Mouse (Mus musculus) liver, embryonic 16.5 days (tissue): ENCODE data around the gene Pnlip. TPM values are rescaled to one million over a fixed set of nuclear protein-coding genes. Genes with fewer than 3 reads are reported as not detected.

Experiments used
- ATAC-seq: fragments of 200-750 bp; cut with Nextera tagmentation; 2 replicates; pipeline ENCODE4 v1.8.0; 2017; ENCODE audit warnings: low read depth, mild to moderate bottlenecking, moderate number of reproducible peaks, moderate library complexity
- H3K27ac ChIP-seq: fragments of 300-500 bp; sonication (generic); 2 replicates; pipeline ENCODE4 v1.5.1; 2014; ENCODE audit warnings: mild to moderate bottlenecking, low read length
- H3K27me3 ChIP-seq: fragments of 300-500 bp; sonication (generic); 2 replicates; pipeline ENCODE4 v1.6.1; 2014; ENCODE audit warnings: low read depth, low read length, mixed read lengths; ENCODE audit not compliant: control insufficient read depth, insufficient read depth
- H3K36me3 ChIP-seq: fragments of 300-500 bp; sonication (generic); 2 replicates; pipeline ENCODE4 v1.6.1; 2014; ENCODE audit warnings: mild to moderate bottlenecking; ENCODE audit not compliant: control insufficient read depth, insufficient read depth
- H3K4me1 ChIP-seq: fragments of 300-500 bp; sonication (generic); 2 replicates; pipeline ENCODE4 v1.6.1; 2014; ENCODE audit warnings: low read depth, low read length, mixed read lengths; ENCODE audit not compliant: control insufficient read depth
- H3K4me2 ChIP-seq: fragments of 300-500 bp; sonication (generic); 2 replicates; pipeline ENCODE4 v1.6.1; 2014; ENCODE audit warnings: low read depth, low read length, mixed read lengths
- H3K4me3 ChIP-seq: fragments of 300-500 bp; sonication (generic); 2 replicates; pipeline ENCODE4 v1.5.1; 2014; ENCODE audit warnings: low read depth, mild to moderate bottlenecking, low read length
- H3K9ac ChIP-seq: fragments of 300-500 bp; sonication (generic); 2 replicates; pipeline ENCODE4 v1.6.1; 2014; ENCODE audit warnings: low read depth, low read length
- H3K9me3 ChIP-seq: fragments of 300-500 bp; sonication (generic); replicated peaks from 2 replicates; pipeline ENCODE4 v1.6.1; 2016; ENCODE audit warnings: low read length; ENCODE audit not compliant: control insufficient read depth
- WGBS: fragments of 180-500 bp; shearing (Covaris S2); extraction: QIAGEN DNeasy Blood & Tissue Kit; methylation state at CpG from one replicate; pipeline ENCODE4 v1.1.7; 2014; ENCODE audit not compliant: insufficient replicate concordance; 5-methylcytosine and 5-hydroxymethylcytosine counted together
- polyA plus RNA-seq: library from polyadenylated mRNA; unstranded; fragments of >200 nt; fragmentation: Nextera tagmentation; extraction: Ambion mirVana; gene quantifications from 2 replicates; pipeline ENCODE4 v1.2.1, GENCODE M21; 2015

Gene Pnlip
- polyA plus RNA-seq, 1 experiment from 2014 or later: not detected

DNA sequence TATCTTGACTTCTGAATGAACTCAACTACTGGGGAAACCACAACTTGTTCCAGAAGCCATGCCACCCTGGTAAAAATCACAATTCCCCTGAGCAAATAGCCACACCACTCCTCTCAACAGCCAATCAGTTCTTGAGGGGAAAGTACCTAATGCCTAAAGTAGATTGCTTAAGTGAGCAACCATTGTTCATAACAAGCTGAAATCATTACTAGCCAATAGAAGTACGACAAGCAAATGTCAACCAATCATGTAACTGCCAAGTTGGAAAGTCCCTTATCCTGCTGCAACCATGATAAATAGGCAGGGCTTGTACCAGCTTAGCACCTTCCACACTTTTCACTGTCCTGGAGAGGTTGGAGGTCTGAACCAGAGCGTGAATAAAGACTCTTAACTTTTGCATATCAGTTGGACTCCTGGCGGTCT lies 22.9 kb upstream of the Pnlip start:
- Histone ChIP-seq H3K9ac (no peak overlapping the region), H3K4me3 (no peak overlapping the region), H3K27me3 (no peaks in the 10 kb centered on the region), H3K36me3 (no peaks in the 10 kb centered on the region), H3K4me2 (no peak overlapping the region), H3K9me3 (no peaks in the 10 kb centered on the region), H3K4me1 (no peaks in the 10 kb centered on the region), H3K27ac (no peak overlapping the region)
- ATAC-seq: no peak
- 63% methylated on average over 3 of the region's 3 CpGs for WGBS

DNA sequence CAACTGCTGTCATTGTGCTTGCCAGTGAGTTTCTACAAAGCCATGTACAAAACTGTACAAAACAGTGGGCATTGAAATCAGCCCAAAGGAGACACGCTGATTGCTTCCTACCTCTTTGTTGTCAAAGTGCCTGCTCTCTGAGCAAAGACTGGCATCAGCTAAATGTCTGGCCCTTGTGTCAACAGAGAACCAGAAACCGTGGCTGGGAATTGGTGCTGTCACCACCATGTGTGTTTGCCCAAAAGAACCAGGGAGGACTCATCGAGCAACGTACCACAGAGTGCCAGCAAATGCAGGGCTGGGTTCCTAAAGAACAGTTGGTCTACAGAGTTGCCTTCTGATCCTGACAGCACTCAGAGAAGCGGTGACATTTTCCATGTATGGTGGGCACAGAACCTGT lies 2.3 kb upstream of the Pnlip start:
- H3K4me2 ChIP-seq: no peak overlapping the region
- H3K27ac ChIP-seq: no peak overlapping the region
- no peak overlapping the region for H3K4me3 ChIP-seq
- no peaks in the 10 kb centered on the region for H3K9me3 ChIP-seq
- H3K36me3 ChIP-seq: no peaks in the 10 kb centered on the region
- H3K9ac ChIP-seq: no peak overlapping the region
- H3K4me1 ChIP-seq: no peaks in the 10 kb centered on the region
- no peaks in the 10 kb centered on the region for H3K27me3 ChIP-seq
- 62% methylated on average over 5 of the region's 5 CpGs for WGBS
- ATAC-seq: no peak

DNA sequence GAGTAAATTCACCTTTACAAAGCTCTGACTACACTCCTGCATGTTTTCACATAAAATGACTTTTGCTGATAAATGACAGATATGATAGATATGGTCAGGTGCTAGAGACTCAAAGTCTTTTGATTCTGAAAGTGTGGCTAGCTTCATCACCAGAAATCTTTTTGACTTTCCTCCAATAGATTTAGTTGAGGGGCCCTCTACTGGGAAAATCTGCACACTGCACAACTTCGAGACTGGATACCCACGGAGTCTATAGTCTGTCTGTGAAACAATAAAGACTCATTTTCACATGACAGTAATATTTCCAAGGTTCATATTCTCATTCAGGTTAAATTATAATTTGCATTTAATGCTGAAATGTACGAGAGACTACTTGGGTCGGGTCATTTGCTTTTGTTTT lies 9.8 kb downstream of the Pnlip start:
- no peak for ATAC-seq
- no peaks in the 10 kb centered on the region for H3K36me3 ChIP-seq
- no peak overlapping the region for H3K4me2 ChIP-seq
- H3K27me3 ChIP-seq: no peaks in the 10 kb centered on the region
- H3K9ac ChIP-seq: no peak overlapping the region
- 32% methylated on average over 4 of the region's 4 CpGs for WGBS
- no peaks in the 10 kb centered on the region for H3K9me3 ChIP-seq
- H3K4me1 ChIP-seq: no peaks in the 10 kb centered on the region
- no peak overlapping the region for H3K27ac ChIP-seq
- H3K4me3 ChIP-seq: no peak overlapping the region

DNA sequence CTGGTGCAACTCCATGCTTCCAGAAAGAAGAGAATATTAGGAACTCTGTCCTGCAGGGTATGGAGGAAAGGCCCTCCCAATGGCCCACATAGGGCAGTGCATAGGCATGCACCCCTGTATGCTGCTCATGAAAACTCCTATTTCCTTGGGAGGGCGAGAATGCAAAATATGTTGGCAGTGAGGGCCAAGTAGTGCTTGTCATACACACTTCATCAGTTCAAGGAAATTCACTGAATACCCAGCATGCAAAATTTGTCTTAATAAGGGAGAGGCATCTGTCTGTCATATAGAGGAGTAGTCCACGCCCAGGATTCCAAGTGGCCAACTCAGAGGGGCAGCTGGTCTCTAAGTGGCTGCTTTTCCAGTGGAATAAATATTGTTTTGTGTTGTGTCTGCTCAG lies 11.0 kb downstream of the Pnlip start:
- Histone ChIP-seq H3K36me3 (no peaks in the 10 kb centered on the region), H3K4me2 (no peak overlapping the region), H3K4me3 (no peak overlapping the region), H3K9me3 (no peaks in the 10 kb centered on the region), H3K9ac (no peak overlapping the region), H3K4me1 (no peaks in the 10 kb centered on the region), H3K27me3 (no peaks in the 10 kb centered on the region), H3K27ac (no peak overlapping the region)
- 47% methylated on average over 2 of the region's 2 CpGs for WGBS
- ATAC-seq: no peak

DNA sequence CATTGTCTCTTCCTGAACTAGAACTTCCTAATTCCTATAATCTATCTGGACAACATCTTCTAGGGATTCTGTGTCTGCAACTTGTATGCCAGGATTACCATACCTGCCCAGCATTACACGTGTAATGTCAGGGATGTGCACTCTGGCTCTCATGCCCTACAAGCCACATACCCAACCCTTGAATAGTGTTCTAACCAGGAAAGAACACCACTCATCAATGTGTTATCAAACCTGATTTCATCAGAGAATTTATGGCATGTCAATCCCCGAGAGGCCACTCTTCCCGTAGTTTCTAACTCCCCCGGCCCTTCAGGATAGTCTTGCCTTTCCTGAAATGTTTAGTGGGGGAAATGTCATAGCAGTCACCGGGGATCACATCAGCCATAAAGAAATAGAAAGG lies 12.6 kb downstream of the Pnlip start:
- no peak overlapping the region for H3K27ac ChIP-seq
- WGBS: 61% methylated on average over 5 of the region's 5 CpGs
- no peaks in the 10 kb centered on the region for H3K9me3 ChIP-seq
- no peaks in the 10 kb centered on the region for H3K27me3 ChIP-seq
- no peaks in the 10 kb centered on the region for H3K4me1 ChIP-seq
- no peak for ATAC-seq
- no peak overlapping the region for H3K4me2 ChIP-seq
- H3K36me3 ChIP-seq: no peaks in the 10 kb centered on the region
- no peak overlapping the region for H3K4me3 ChIP-seq
- no peak overlapping the region for H3K9ac ChIP-seq

DNA sequence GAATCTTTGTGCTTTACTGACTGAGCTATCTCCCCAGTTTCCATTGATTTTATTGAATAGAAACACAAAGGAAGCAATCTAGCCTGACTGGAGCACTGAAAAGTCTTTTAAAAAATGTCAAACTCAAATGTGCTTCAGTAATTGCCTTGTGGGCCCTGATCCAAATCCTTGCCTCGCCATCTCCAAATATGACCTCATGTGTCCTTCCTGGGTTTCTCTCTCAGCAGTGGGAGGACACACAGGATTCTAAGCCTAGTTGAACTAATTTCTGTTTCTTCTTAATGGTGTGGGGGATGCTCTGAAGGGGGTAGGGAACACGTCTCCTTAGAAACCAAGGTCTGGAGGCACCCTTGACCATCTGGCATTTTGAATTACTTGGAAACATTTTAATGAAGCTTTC lies 22.3 kb downstream of the Pnlip start:
- Histone ChIP-seq H3K4me1 (no peaks in the 10 kb centered on the region), H3K9ac (no peak overlapping the region), H3K36me3 (no peaks in the 10 kb centered on the region), H3K9me3 (no peaks in the 10 kb centered on the region), H3K4me2 (no peak overlapping the region), H3K27ac (no peak overlapping the region), H3K27me3 (no peaks in the 10 kb centered on the region), H3K4me3 (no peak overlapping the region)
- WGBS: 60% methylated on average over 2 of the region's 2 CpGs
- no peak for ATAC-seq

DNA sequence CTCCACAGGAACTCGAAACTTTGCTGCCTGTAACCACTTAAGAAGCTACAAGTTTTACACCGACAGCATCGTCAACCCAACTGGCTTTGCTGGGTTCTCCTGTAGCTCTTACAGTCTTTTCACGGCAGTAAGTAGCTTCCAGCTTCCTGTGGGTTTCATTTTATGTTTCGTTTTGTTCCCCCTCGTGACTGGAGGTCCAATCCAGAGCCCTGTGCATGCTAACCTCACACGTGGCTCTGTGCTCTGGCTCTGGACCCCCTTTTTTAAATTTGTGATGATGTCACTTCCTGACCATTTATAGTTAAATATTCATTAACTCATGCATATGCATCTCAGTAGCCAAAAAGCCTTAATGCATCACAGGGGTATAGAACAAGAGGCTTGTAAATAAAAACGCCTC lies 24.8 kb downstream of the Pnlip start:
- H3K9me3 ChIP-seq: no peaks in the 10 kb centered on the region
- H3K4me2 ChIP-seq: no peak overlapping the region
- no peak overlapping the region for H3K4me3 ChIP-seq
- H3K27ac ChIP-seq: no peak overlapping the region
- no peaks in the 10 kb centered on the region for H3K4me1 ChIP-seq
- H3K9ac ChIP-seq: no peak overlapping the region
- H3K36me3 ChIP-seq: no peaks in the 10 kb centered on the region
- WGBS: 37% methylated on average over 8 of the region's 8 CpGs
- ATAC-seq: no peak
- no peaks in the 10 kb centered on the region for H3K27me3 ChIP-seq

DNA sequence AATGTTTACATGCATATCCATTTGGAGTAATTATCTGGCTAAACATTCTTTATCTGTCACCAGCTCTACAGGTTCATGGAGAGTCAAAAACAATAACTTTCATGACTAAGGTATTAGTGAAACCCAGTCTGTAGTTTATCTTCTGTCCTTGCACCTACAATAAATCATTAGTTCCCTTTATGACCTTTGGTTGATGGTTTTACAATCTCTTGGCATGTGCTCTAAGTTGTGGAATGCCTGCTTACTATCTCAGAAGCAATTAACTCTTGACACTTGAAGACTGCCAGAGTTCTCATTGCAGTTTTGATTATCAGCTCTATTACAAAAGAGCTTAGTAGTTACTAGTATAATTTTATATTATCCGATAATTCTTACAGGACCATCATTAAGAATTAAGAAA lies 36.6 kb downstream of the Pnlip start:
- H3K27ac ChIP-seq: no peak overlapping the region
- ATAC-seq: no peak
- H3K27me3 ChIP-seq: no peaks in the 10 kb centered on the region
- H3K9me3 ChIP-seq: no peaks in the 10 kb centered on the region
- H3K36me3 ChIP-seq: no peaks in the 10 kb centered on the region
- no peak overlapping the region for H3K4me2 ChIP-seq
- 54% methylated on average over 1 of the region's 1 CpGs for WGBS
- no peak overlapping the region for H3K4me3 ChIP-seq
- no peak overlapping the region for H3K9ac ChIP-seq
- no peaks in the 10 kb centered on the region for H3K4me1 ChIP-seq

DNA sequence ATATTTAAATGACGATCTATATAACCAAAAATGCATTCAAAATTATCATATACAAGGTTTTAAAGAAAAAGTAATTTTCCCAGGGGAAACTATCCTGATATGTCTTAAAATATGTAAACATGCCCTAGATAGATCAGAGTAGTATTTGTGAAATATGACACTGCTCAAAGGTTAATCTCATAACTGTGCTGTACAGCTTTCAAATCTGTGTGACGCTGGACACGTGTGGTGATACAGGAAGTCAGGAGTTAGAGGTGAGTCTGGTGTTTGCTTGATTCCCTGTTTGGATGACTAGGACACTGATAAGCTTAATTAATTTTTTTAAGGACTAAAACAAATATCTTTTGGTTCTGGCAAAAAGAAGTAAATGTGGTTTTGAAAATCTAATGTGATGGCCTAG lies 43.0 kb downstream of the Pnlip start:
- 61% methylated on average over 3 of the region's 3 CpGs for WGBS
- no peak overlapping the region for H3K4me2 ChIP-seq
- H3K36me3 ChIP-seq: no peaks in the 10 kb centered on the region
- no peaks in the 10 kb centered on the region for H3K9me3 ChIP-seq
- H3K4me3 ChIP-seq: no peak overlapping the region
- H3K4me1 ChIP-seq: no peaks in the 10 kb centered on the region
- no peak overlapping the region for H3K27ac ChIP-seq
- no peak for ATAC-seq
- H3K9ac ChIP-seq: no peak overlapping the region
- no peaks in the 10 kb centered on the region for H3K27me3 ChIP-seq

DNA sequence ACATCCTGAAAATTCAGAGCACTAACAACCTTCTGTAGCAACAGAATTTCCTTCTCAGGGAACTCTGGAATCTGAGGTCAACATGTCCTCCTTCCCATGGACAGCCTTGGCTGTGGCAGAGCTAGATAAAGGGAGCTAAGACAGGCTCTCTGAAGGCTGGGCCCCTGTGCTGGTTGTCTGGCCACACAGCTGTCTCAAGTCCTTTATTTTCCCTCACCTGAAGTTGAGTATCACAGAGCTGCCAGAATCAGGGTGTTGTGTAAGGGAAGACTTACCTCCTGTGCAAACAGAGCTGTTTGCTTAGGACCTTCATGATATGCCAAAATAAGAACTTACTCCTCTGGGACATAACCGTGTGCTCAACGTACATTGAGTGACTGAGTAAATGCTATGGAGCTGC lies 43.9 kb downstream of the Pnlip start:
- H3K4me3 ChIP-seq: no peak overlapping the region
- ATAC-seq: no peak
- H3K4me2 ChIP-seq: no peak overlapping the region
- no peak overlapping the region for H3K27ac ChIP-seq
- H3K4me1 ChIP-seq: no peaks in the 10 kb centered on the region
- H3K9me3 ChIP-seq: no peaks in the 10 kb centered on the region
- WGBS: 58% methylated on average over 2 of the region's 2 CpGs
- H3K27me3 ChIP-seq: no peaks in the 10 kb centered on the region
- no peaks in the 10 kb centered on the region for H3K36me3 ChIP-seq
- no peak overlapping the region for H3K9ac ChIP-seq
